Mouse (Mus musculus) intestine, embryonic 15.5 days (tissue): ENCODE measurements around the gene Bcor. TPM values are rescaled to one million over a fixed set of nuclear protein-coding genes. Genes with fewer than 3 reads are reported as not detected.

Experiments
- ATAC-seq: fragments of 200-750 bp; cut with Nextera tagmentation; 2 replicates; pipeline ENCODE4 v1.8.0; 2017; ENCODE audit warnings: moderate TSS enrichment, moderate library complexity
- H3K27ac ChIP-seq: fragments of 300-500 bp; sonication (generic); 2 replicates; pipeline ENCODE4 v1.5.1; 2015; ENCODE audit warnings: mild to moderate bottlenecking, inconsistent platforms
- H3K27me3 ChIP-seq: fragments of 300-500 bp; sonication (generic); replicated peaks from 2 replicates; pipeline ENCODE4 v1.6.1; 2015; ENCODE audit warnings: inconsistent platforms
- H3K36me3 ChIP-seq: fragments of 300-500 bp; sonication (generic); 2 replicates; pipeline ENCODE4 v1.6.1; 2015; ENCODE audit warnings: inconsistent platforms
- H3K4me1 ChIP-seq: fragments of 300-500 bp; sonication (generic); replicated peaks from 2 replicates; pipeline ENCODE4 v1.6.1; 2015; ENCODE audit warnings: inconsistent platforms
- H3K4me2 ChIP-seq: fragments of 300-500 bp; sonication (generic); replicated peaks from 2 replicates; pipeline ENCODE4 v1.6.1; 2015; ENCODE audit warnings: mild to moderate bottlenecking, inconsistent platforms
- H3K4me3 ChIP-seq: fragments of 300-500 bp; sonication (generic); replicated peaks from 2 replicates; pipeline ENCODE4 v1.5.1; 2015; ENCODE audit warnings: inconsistent platforms
- H3K9ac ChIP-seq: fragments of 300-500 bp; sonication (generic); 2 replicates; pipeline ENCODE4 v1.6.1; 2015; ENCODE audit warnings: inconsistent platforms
- H3K9me3 ChIP-seq: fragments of 300-500 bp; sonication (generic); 2 replicates; pipeline ENCODE4 v1.6.1; 2016; ENCODE audit warnings: inconsistent platforms
- WGBS: fragments of 180-500 bp; shearing (Covaris S2); methylation state at CpG from one replicate; pipeline ENCODE4 v1.1.7; 2015; 5-methylcytosine and 5-hydroxymethylcytosine counted together
- polyA plus RNA-seq: library from polyadenylated mRNA; unstranded; fragments of >200 nt; fragmentation: Nextera tagmentation; extraction: Ambion mirVana; gene quantifications from 2 replicates; pipeline ENCODE4 v1.2.1, GENCODE M21; 2015

The Bcor gene
- polyA plus RNA-seq = 12.4 and 13.7 TPM in 2 replicates

- peak within 1 kb of the TSS; percentile 83 for H3K27ac ChIP-seq
- peak; percentile 62 for ATAC-seq
Observed at GRCm38 (mm10) chrX:12159981-12160656, at the start of gene Bcor. Gene Bcor, minus strand, starts transcription at chrX:12160355.

GRCm38 (mm10) chrX:12202951-12203350 lies 42.8 kb upstream of the Bcor start:
- no peak overlapping the region for H3K4me3 ChIP-seq
- H3K4me2 ChIP-seq = no peak overlapping the region
- no peak overlapping the region for H3K9ac ChIP-seq
- H3K9me3 ChIP-seq = no peaks in the 10 kb centered on the region
- H3K36me3 ChIP-seq = no peaks in the 10 kb centered on the region
- H3K27ac ChIP-seq = no peak overlapping the region
- WGBS = 85% methylated on average over 3 of the region's 3 CpGs
- H3K27me3 ChIP-seq = no peaks in the 10 kb centered on the region
- no peaks in the 10 kb centered on the region for H3K4me1 ChIP-seq
- ATAC-seq = no peak

More at GRCm38 (mm10) chrX:12159981-12160656, at the start of gene Bcor:
- Histone ChIP-seq H3K9ac (peak within 1 kb of the TSS; percentile 62), H3K9me3 (no peaks in the 10 kb centered on the region), H3K4me2 (peak within 1 kb of the TSS; percentile 65), H3K27me3 (peaks cover 18% of the 10 kb centered on the region), H3K36me3 (no peaks in the 10 kb centered on the region), H3K4me3 (peak within 1 kb of the TSS; percentile 44), H3K4me1 (0 out of 2 replicates have a peak, but pooled peaks cover 7% of the 10 kb centered on the region)
- WGBS = 5% methylated on average over 51 of the region's 56 CpGs

DNA sequence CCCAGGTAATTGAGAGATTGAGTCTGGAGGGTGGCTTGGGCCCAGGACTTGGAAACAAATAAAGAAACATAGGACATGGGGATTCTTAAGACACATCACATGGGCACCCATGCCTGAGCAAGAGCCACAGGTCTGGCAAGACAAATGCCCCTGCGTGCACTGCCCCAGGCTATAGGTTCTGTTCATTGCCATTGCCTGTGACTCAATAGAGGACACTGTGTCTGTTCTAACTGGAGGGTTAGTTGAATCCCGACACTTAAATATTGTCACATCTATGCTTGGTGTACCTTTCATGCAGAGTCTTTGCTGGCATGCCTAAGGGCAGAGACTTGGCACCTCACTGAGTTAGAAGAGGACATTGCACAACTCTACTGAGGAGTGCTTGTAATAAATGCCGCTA lies 41.0 kb upstream of the Bcor start:
- no peak for ATAC-seq
- Histone ChIP-seq H3K9me3 (no peaks in the 10 kb centered on the region), H3K4me1 (no peaks in the 10 kb centered on the region), H3K4me2 (no peak overlapping the region), H3K27ac (no peak overlapping the region), H3K27me3 (no peaks in the 10 kb centered on the region), H3K36me3 (no peaks in the 10 kb centered on the region), H3K9ac (no peak overlapping the region), H3K4me3 (no peak overlapping the region)
- WGBS = 91% methylated on average over 3 of the region's 3 CpGs

DNA sequence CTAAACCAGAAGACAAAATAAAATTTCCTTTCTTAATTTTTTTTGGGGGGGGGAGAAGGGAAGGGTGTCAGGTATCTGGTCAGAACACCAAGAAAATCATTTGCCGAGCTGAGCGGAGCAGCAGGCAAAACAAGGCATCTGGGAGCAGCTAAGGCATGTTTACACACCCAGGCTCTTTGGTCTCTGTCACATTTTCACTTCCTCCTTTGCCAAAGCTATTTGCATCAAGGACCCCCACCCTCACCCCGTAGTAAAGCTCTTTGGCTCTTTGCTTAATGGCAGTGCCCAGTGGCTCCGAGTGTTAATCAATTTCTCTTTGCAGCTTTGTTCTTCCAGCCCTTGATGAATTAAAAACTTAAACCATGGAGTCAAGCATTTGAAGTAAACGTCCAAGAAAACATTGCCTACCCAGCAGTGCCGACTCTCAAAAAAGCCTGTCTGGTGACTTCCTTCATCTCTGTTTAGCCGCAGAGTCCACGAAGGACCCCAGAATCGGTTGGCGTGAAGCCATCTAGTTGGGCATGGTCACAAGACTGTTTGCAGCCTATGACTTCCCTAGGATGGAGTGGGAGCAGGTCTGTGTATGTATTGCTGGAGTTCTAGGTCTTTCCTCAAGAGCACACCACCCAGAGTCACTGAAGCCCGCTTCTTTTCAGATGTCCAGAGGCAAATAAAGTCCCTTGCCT lies 35.2 kb upstream of the Bcor start:
- Histone ChIP-seq H3K27ac (no peak overlapping the region), H3K36me3 (no peaks in the 10 kb centered on the region), H3K4me2 (no peak overlapping the region), H3K9me3 (no peaks in the 10 kb centered on the region), H3K9ac (no peak overlapping the region), H3K4me3 (no peak overlapping the region), H3K27me3 (no peaks in the 10 kb centered on the region), H3K4me1 (no peaks in the 10 kb centered on the region)
- ATAC-seq = no peak
- 57% methylated on average over 11 of the region's 11 CpGs for WGBS

GRCm38 (mm10) chrX:12192343-12192742 lies 32.2 kb upstream of the Bcor start:
- Histone ChIP-seq H3K9me3 (no peaks in the 10 kb centered on the region), H3K4me3 (no peak overlapping the region), H3K4me1 (no peaks in the 10 kb centered on the region), H3K4me2 (no peak overlapping the region), H3K9ac (no peak overlapping the region), H3K27ac (no peak overlapping the region), H3K27me3 (no peaks in the 10 kb centered on the region), H3K36me3 (no peaks in the 10 kb centered on the region)
- no peak for ATAC-seq
- WGBS = 66% methylated on average over 2 of the region's 2 CpGs

GRCm38 (mm10) chrX:12189511-12189910 lies 29.4 kb upstream of the Bcor start:
- WGBS = 80% methylated on average over 4 of the region's 4 CpGs

GRCm38 (mm10) chrX:12175198-12175960 lies 15.2 kb upstream of the Bcor start:
- H3K4me2 ChIP-seq = no peak overlapping the region
- H3K27ac ChIP-seq = no peak overlapping the region
- no peak overlapping the region for H3K4me3 ChIP-seq
- H3K4me1 ChIP-seq = no peaks in the 10 kb centered on the region
- no peaks in the 10 kb centered on the region for H3K36me3 ChIP-seq
- ATAC-seq = no peak
- H3K9ac ChIP-seq = no peak overlapping the region
- 52% methylated on average over 16 of the region's 16 CpGs for WGBS
- H3K27me3 ChIP-seq = no peaks in the 10 kb centered on the region; the same call in 1 of the 2 replicates
- H3K9me3 ChIP-seq = no peaks in the 10 kb centered on the region

More at GRCm38 (mm10) chrX:12189511-12189910, 29.4 kb upstream of the Bcor start:
- Histone ChIP-seq H3K36me3 (no peaks in the 10 kb centered on the region), H3K4me3 (no peak overlapping the region), H3K9me3 (no peaks in the 10 kb centered on the region), H3K4me2 (no peak overlapping the region), H3K27me3 (no peaks in the 10 kb centered on the region), H3K27ac (no peak overlapping the region), H3K4me1 (no peaks in the 10 kb centered on the region), H3K9ac (no peak overlapping the region)
- no peak for ATAC-seq

DNA sequence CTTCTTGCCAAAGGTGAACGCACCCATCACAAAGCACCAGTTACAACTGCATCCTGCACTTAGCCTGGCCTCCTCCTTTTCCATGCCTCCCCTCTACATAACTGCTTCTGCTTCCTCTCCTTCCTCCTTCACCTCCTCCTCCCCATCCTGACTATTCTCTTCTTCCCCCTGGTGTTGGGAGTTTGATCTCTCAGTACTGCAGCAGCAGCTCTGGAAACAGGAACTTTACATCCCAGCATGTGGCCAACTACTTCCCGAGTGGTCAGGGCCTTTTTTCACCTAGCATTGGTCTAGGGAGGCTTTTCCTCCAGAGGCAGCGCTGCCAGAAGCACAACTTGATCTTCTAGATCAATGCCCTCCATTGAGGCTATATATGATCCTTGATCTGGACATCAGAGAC lies 10.0 kb upstream of the Bcor start:
- Histone ChIP-seq H3K4me3 (no peak overlapping the region), H3K4me1 (no peaks in the 10 kb centered on the region), H3K27me3 (no peaks in the 10 kb centered on the region; the same call in 1 of the 2 replicates), H3K36me3 (no peaks in the 10 kb centered on the region), H3K9me3 (no peaks in the 10 kb centered on the region), H3K27ac (no peak overlapping the region), H3K9ac (no peak overlapping the region), H3K4me2 (no peak overlapping the region)
- 48% methylated on average over 3 of the region's 3 CpGs for WGBS
- no peak for ATAC-seq

- 48% methylated on average over 11 of the region's 11 CpGs for WGBS
- Histone ChIP-seq H3K4me1 (no peaks in the 10 kb centered on the region), H3K4me2 (no peak overlapping the region), H3K27ac (0 out of 2 replicates have a peak overlapping the region, but pooled peaks have one; percentile 27), H3K9ac (no peak overlapping the region), H3K27me3 (0 out of 2 replicates have a peak, but pooled peaks cover 6% of the 10 kb centered on the region), H3K9me3 (no peaks in the 10 kb centered on the region), H3K36me3 (no peaks in the 10 kb centered on the region), H3K4me3 (no peak overlapping the region)
- ATAC-seq = no peak
Observed at GRCm38 (mm10) chrX:12164591-12165529, 4.7 kb upstream of the Bcor start.

GRCm38 (mm10) chrX:12159534-12159881 lies 647 bp downstream of the Bcor start:
- H3K27me3 ChIP-seq = peaks cover 18% of the 10 kb centered on the region

GRCm38 (mm10) chrX:12158821-12159533 lies 1.2 kb downstream of the Bcor start:
- 0 out of 2 replicates have a peak, but pooled peaks cover 7% of the 10 kb centered on the region for H3K4me1 ChIP-seq
- H3K36me3 ChIP-seq = no peaks in the 10 kb centered on the region
- H3K4me3 ChIP-seq = peak overlapping the region; percentile 44
- H3K27ac ChIP-seq = peak overlapping the region; percentile 83
- H3K4me2 ChIP-seq = peak overlapping the region; percentile 65
- H3K9me3 ChIP-seq = no peaks in the 10 kb centered on the region
- H3K27me3 ChIP-seq = peaks cover 18% of the 10 kb centered on the region
- WGBS = 9% methylated on average over 31 of the region's 31 CpGs
- peak; percentile 5; the same call in 1 of the 2 replicates for ATAC-seq
- H3K9ac ChIP-seq = no peak overlapping the region

More at GRCm38 (mm10) chrX:12159534-12159881, 647 bp downstream of the Bcor start:
- Histone ChIP-seq H3K4me3 (peak overlapping the region; percentile 44), H3K4me2 (peak overlapping the region; percentile 65), H3K4me1 (0 out of 2 replicates have a peak, but pooled peaks cover 7% of the 10 kb centered on the region), H3K9me3 (no peaks in the 10 kb centered on the region), H3K27ac (peak overlapping the region; percentile 83), H3K36me3 (no peaks in the 10 kb centered on the region), H3K9ac (peak overlapping the region; percentile 62)
- 6% methylated on average over 14 of the region's 19 CpGs for WGBS
- peak; percentile 37 for ATAC-seq
